Mouse (Mus musculus) layer of hippocampus, postnatal 36 days (tissue): ENCODE measurements at regions not wholly inside any gene's neighbourhood (a gene's known extent, or its start where the extent isn't known, plus 50 kb on each side); places are given as distances from the start of the nearest gene placed in this dataset.
"Not testable (repeated sequence)": the region's sequence is repeated elsewhere in the genome, so short reads cannot be mapped to it uniquely, and the experiment has no call there.

Source experiments
- DNase-seq, 2 experiments: peaks; one replicate each; pipeline ENCODE4 v3.0.0; 2022

DNA sequence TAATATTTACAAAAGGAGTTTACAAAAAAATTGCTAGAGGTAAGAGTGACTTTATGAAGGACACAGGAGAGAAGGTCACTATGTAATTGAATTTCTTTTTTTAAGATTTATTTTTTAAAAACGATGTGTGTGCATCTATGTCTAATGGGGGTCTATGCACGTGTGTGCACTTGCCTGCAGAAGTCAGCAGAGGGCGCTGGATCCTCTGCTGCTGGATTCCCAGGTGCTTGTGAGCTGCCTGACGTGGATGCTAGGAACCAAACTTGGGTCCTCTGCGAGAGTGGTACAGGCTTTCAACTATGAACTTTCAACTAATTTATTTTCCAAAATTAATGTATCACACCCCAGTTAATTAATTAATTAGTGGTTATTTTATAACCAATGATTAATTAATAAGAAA, 85.0 kb downstream of the Glrx3 start:
- no peak for DNase-seq

- DNase-seq, result no peak
These were observed 96.1 kb downstream of the Glrx3 start for GRCm38 (mm10) chr7:137533476-137533875.

- no peak for DNase-seq
These were observed 112.6 kb downstream of the Glrx3 start for GRCm38 (mm10) chr7:137549991-137550390.

GRCm38 (mm10) chr7:137552551-137553198, 115.3 kb downstream of the Glrx3 start:
- DNase-seq, result no peak

DNA sequence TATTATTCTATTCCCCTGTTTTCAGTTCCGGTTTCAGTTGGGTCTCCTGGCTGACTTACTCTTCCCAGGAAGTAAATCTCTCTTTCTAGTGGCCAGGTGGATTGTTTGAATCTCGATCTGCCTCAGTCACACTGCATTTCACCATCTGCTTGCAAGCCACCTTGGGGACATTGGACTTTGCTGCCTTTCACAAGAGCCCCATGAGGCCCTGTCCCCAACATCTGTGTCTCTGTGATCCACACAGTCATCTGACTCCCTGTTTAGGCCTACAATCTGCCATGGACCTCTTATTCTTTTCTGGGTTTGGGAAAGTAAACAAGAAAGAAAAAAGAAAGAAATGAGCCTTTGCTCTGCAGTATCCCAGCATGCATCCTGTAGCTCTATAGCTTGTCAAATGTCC, 118.1 kb downstream of the Glrx3 start:
- no peak for DNase-seq

GRCm38 (mm10) chr7:137557439-137557838, 120.0 kb downstream of the Glrx3 start:
- no peak for DNase-seq

GRCm38 (mm10) chr7:137558871-137559270, 121.5 kb downstream of the Glrx3 start:
- peak; percentile 41 to 56 for DNase-seq

DNA sequence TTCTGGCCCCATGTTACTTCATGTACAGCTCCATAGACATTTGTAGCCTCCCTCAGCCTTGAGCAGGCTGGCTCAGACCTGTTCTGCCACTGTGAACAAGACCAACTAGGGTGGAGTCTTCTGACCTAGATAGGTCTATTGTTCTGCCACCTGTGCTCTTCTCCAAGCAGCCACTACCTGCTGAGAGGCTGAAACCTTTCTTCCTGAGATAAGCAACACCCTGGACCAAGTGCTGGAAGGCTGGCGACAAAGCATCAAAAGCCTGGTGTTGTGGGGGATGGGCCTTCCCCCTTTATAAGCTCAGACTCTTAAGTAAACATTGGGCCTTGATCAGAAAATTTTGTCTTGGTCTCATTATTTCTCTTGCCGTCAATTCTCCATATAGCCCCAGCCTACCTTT, 132.8 kb downstream of the Glrx3 start:
- no peak for DNase-seq

DNA sequence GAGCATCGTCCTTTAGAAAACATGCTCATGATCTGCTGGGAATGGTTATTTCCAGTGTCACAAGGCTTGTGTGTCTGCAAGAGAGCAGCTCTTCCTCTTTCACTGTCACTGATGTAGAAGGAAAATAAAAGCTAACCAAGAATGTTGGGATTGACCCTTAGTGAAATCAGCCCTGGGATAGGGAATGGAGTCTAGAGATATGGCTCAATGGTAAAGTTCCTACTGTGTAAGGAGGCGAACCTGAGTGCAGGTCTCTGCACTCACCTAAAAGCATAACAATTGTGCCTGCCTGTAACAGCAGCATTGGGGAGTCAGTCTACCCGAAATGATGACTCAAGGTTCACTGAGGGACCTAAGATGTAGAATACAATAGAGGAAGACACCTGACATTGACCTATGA, 138.1 kb downstream of the Glrx3 start:
- no peak for DNase-seq

- DNase-seq, result no peak
These were observed 138.8 kb downstream of the Glrx3 start for GRCm38 (mm10) chr7:137576251-137576650.

- no peak for DNase-seq
These were observed 146.1 kb downstream of the Glrx3 start for GRCm38 (mm10) chr7:137583556-137583955.

GRCm38 (mm10) chr7:137584916-137585315, 147.5 kb downstream of the Glrx3 start:
- not testable (repeated sequence) for DNase-seq

DNA sequence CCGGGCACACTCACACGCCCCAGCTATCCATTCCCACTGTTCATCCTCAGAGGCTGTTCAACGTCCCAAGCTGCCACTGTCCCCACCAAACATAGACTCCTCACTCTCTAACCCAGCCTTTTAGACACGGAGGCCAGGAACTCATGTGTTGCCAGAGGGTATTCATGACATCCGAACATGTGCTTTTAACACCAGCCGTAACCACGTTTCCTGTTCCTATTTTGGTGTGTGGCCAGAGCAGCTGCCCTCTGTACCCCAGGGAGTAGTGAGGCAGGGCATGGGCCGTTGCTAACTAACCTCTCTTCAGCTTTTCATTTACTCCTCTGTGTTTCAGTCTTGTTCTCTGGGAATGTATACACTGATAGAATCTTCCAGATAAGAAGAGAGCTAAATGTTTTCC, 156.2 kb downstream of the Glrx3 start:
- no peak for DNase-seq

GRCm38 (mm10) chr7:137595567-137595966, 158.2 kb downstream of the Glrx3 start:
- DNase-seq, result no peak

DNA sequence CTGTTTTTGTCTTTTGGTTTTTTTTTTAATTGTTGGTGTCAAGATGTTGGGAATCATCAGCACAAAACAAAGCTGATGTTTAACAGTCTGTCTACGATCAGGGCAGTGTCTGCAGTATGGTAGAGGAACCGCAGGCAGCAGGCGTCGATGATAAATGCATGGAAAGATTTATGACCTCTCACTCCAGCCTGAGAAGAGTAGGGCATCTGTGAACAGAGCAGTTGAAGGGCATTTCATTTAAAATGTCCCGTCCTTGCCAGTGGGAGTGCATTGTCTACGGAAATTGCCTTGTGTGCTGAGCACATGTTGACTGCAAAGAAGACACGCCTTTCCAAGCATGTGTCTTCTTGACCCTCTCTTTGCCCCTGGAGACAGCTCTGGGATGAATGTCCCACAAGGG, 158.7 kb downstream of the Glrx3 start:
- no peak for DNase-seq

GRCm38 (mm10) chr7:137603039-137603438, 165.6 kb downstream of the Glrx3 start:
- DNase-seq, result peak; percentile 70 to 80

DNA sequence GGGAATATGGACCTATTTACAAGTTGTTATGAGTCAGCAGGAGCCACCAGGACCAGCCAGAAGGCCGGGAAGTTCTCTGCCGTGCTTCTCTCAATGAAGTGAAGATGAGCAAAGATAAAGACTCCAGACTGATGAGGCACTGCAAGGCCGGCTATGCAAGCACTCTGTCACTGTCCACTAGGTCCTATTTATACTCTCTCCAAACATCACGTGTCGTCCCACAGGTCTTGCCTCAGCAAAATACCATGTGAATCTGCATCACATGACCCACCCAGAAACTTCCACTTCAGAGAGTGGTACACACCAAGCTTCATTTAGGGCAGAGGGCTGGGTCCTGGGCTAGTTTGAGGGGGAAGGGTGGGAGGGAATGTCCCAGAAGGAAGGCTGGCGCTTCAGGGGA, 172.3 kb downstream of the Glrx3 start:
- DNase-seq, result no peak

- no peak for DNase-seq
These were observed 173.9 kb downstream of the Glrx3 start for GRCm38 (mm10) chr7:137611363-137611762.

DNA sequence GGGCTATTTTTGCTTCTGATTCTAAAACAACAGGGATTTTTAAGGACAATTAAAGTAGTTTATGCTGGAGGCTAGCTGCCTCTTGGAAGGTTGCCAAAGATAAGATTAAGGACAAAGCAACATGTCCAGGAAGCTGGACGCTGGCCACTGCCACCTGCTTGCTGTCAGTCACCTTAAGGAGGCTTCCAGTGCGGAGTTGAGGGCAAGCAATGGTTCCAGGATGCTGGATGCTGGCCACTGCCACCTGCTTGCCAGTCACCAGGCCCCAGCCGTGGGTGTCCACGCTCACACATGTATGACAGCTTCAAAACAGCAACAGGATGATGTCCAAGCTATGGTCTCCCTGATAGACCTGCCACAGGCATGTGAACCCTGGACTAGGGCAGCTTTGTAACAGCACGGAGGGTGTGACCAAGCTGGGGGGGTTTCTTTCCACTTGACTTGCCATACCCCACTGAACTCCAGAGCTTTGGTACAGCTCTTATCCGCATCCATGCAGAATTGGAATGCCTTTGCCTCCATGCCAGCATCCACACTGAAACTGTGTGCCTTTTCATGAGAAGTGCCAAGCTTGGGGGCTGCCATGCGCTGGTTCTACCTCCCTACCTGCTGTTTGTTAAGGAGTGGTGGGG, 174.6 kb downstream of the Glrx3 start:
- no peak for DNase-seq

DNA sequence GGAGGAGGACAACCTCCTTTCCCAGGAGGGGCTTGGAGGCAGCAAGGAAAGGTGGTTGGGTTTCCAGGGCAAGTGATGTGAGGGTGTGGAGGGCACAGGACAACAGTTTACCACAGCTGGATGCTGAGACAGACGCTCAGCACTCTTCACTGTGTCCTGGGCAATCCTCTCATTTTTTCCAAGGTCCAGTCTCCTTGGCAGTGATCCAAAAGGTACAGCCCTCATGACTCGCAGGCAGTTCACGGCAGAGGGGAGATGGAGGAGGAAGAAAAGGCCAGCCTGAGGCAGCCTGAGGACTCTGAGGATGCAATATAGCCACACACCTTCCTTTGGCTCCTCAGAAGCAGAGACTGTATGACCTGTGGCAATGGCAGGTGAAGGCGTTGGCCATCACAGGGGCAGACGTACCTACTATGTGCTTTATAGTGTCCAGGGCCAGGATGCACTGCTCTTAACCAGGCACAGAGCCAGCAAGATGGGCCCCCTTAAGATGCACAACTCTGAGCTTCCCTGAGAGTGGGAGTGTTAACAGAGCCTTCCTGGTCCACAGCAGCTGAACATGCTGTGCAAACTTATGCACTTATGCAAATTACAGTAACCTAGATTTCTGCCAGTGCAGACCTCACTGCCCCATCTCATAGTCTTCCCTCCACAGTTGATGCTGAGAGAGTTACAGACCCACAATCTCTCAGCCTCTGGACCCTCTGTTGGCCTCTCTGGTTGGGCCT, 181.2 kb downstream of the Glrx3 start:
- DNase-seq, result no peak

- DNase-seq, result no peak
These were observed 181.9 kb downstream of the Glrx3 start for GRCm38 (mm10) chr7:137619286-137619789.

DNA sequence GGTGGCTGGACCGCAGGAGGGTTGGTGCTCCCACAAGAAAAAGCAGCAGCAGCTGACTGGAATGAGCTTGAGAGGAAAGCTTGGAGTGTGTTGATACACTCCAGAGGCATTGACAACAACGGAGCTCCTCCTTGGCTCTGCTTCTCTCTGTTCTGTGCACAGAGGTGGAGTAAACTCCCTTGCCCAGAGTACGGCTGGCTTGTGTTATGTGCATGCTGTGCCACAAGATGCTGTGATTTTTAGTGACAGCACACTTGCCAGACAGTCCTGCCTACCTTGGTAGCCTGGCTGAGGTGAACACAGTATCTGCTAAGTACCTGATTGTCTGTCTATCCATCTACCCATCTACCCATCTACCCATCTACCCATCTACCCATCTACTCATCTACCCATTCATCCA, 190.9 kb downstream of the Glrx3 start:
- DNase-seq, result no peak

DNA sequence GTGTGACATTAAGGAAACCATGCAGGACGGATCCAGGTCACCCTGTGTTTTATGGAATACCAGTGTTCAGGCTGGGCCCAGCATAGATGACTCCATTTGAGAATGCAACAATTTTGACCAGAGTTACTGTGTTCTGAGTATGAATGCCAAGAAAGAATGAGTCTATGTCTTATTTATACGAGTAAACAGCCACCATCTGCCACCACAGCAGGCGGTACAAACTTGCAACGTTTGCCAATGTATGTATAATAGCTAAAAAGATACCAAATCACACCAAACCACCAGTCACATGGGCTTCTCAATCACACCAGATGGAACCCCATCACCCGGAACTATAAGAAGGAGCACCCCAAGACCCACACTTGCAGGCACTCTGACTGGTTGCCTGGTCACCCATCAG, 192.1 kb downstream of the Glrx3 start:
- peak; percentile 59 to 60 for DNase-seq

DNA sequence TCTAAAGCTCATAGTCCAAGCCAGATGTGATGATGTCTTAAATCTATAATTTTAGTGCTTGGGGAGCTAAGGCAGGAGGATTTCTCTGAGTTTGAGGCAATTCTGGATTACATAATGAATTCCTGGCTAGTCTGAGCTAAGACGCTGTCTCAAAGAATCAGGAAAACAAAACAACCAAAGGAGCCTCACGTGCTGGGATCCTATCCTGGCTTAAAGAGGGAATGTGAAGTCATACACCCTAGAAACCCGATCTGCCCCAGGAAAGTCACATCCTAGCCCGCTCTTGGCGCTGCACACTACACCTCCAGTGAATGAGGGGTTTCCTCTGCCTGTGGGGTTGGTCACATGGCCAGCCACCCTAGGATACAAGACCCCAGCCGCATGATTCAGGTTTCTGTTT, 211.2 kb downstream of the Glrx3 start:
- no peak for DNase-seq
